Mouse (Mus musculus) heart, adult 2 months (tissue): Measurements from ENCODE around the gene Gldc. TPM values are rescaled to one million over a fixed set of nuclear protein-coding genes. Genes with fewer than 3 reads are reported as not detected.
A peak's percentile ranks its signal among the peaks of the same experiment; 100 is the strongest.

Source experiments
- DNase-seq, 2 experiments: peaks; one replicate each; pipeline ENCODE4 v3.0.0; 2021
- H3K27ac ChIP-seq: fragments of 200-600 bp; 2 replicates; pipeline ENCODE4 v1.8.1; 2022
- H3K27me3 ChIP-seq: fragments of 200-500 bp; 2 replicates; pipeline ENCODE4 v1.6.1; 2012; ENCODE audit warnings: mild to moderate bottlenecking, low read length, inconsistent platforms, mixed read lengths; ENCODE audit not compliant: control insufficient read depth, insufficient read depth
- H3K36me3 ChIP-seq: fragments of 200-500 bp; 2 replicates; pipeline ENCODE4 v1.6.1; 2012; ENCODE audit warnings: low read length, inconsistent platforms; ENCODE audit not compliant: control insufficient read depth, insufficient read depth
- H3K4me1 ChIP-seq: fragments of 200-500 bp; 2 replicates; pipeline ENCODE4 v1.6.1; 2011; ENCODE audit warnings: low read length; ENCODE audit not compliant: control insufficient read depth, insufficient read depth
- H3K4me3 ChIP-seq: fragments of 200-600 bp; 2 replicates; pipeline ENCODE4 v1.8.1; 2022
- H3K79me2 ChIP-seq: fragments of 200-500 bp; replicated peaks from 2 replicates; pipeline ENCODE4 v1.6.1; 2012; ENCODE audit warnings: mild to moderate bottlenecking, inconsistent platforms, low read length, moderate library complexity, mixed read lengths; ENCODE audit not compliant: control insufficient read depth, insufficient read depth
- H3K9ac ChIP-seq: fragments of 200-500 bp; 2 replicates; pipeline ENCODE4 v1.6.1; 2012; ENCODE audit warnings: low read depth, mild to moderate bottlenecking, control low read depth, inconsistent platforms, low read length, mixed read lengths
- CTCF ChIP-seq: fragments of 200-600 bp; IDR thresholded peaks from 2 replicates; pipeline ENCODE4 v1.8.1; 2022; ENCODE audit warnings: antibody characterized with exemption, mild to moderate bottlenecking, moderate library complexity
- EP300 ChIP-seq: fragments of 200-500 bp; IDR thresholded peaks from 2 replicates; pipeline ENCODE4 v1.6.1; 2011; ENCODE audit warnings: low read depth, low read length, control low read depth; ENCODE audit not compliant: insufficient read depth
- POLR2A ChIP-seq: fragments of 200-500 bp; IDR thresholded peaks from 2 replicates; pipeline ENCODE4 v1.6.1; 2011; ENCODE audit warnings: mild to moderate bottlenecking, low read depth, low read length, control low read depth; ENCODE audit not compliant: insufficient read depth
- WGBS: fragments of 180-500 bp; shearing (Covaris S2); methylation state at CpG from one replicate; pipeline ENCODE4 v1.1.7; 2018; 5-methylcytosine and 5-hydroxymethylcytosine counted together
- intact Hi-C: fragments of 180-260 bp; cut with DNase I; formaldehyde crosslinking; loops from one replicate; pipeline ENCODE4 v1.15.1; 2025
- polyA plus RNA-seq: library from polyadenylated mRNA; depleted of rRNA; stranded (reverse); fragments of >200 nt; gene quantifications from 2 replicates; pipeline ENCODE4 v1.2.3, GENCODE M21; 2012
- total RNA-seq, 2 experiments: library from RNA; stranded (reverse); gene quantifications; 2 replicates each; pipeline ENCODE4 v1.2.3; 2021

Gldc gene
- total and polyA plus RNA-seq, 3 experiments, result 0.14 to 0.30 (median 0.26) TPM

GRCm38 (mm10) chr19:30151290-30151689, 23.9 kb downstream of the Gldc start:
- Histone ChIP-seq H3K36me3 (no peaks in the 10 kb centered on the region), H3K4me1 (no peaks in the 10 kb centered on the region; the same call in 1 of the 2 replicates), H3K4me3 (no peak overlapping the region), H3K27ac (no peak overlapping the region), H3K27me3 (no peaks in the 10 kb centered on the region), H3K9ac (no peak overlapping the region), H3K79me2 (no peaks in the 10 kb centered on the region)
- intact Hi-C loops, result no loop called here
- TF ChIP-seq EP300 (no peak), CTCF (no peak), POLR2A (no peak)
- no peak for DNase-seq
- 87% methylated on average over 10 of the region's 10 CpGs for WGBS

- no peaks in the 10 kb centered on the region; the same call in 1 of the 2 replicates for H3K4me1 ChIP-seq
- DNase-seq, result no peak
- no peak overlapping the region for H3K9ac ChIP-seq
- no peaks in the 10 kb centered on the region for H3K36me3 ChIP-seq
- intact Hi-C loops, result no loop called here
- H3K79me2 ChIP-seq, result no peaks in the 10 kb centered on the region
- WGBS, result 67% methylated on average over 6 of the region's 6 CpGs
- TF ChIP-seq CTCF (no peak), EP300 (no peak), POLR2A (no peak)
- no peak overlapping the region for H3K4me3 ChIP-seq
- H3K27me3 ChIP-seq, result no peaks in the 10 kb centered on the region
- H3K27ac ChIP-seq, result no peak overlapping the region
Observed at GRCm38 (mm10) chr19:30149238-30149805, 25.9 kb downstream of the Gldc start.

- H3K36me3 ChIP-seq, result no peaks in the 10 kb centered on the region
- intact Hi-C loops, result no loop called here
- no peak for TF ChIP-seq POLR2A
- no peak for TF ChIP-seq CTCF
- no peak for TF ChIP-seq EP300
- H3K4me1 ChIP-seq, result no peaks in the 10 kb centered on the region; the same call in 1 of the 2 replicates
- 60% methylated on average over 4 of the region's 4 CpGs for WGBS
- no peak overlapping the region for H3K4me3 ChIP-seq
- H3K27ac ChIP-seq, result no peak overlapping the region
- H3K9ac ChIP-seq, result no peak overlapping the region
- no peak for DNase-seq
- no peaks in the 10 kb centered on the region for H3K27me3 ChIP-seq
- no peaks in the 10 kb centered on the region for H3K79me2 ChIP-seq
Observed at GRCm38 (mm10) chr19:30147306-30147705, 27.9 kb downstream of the Gldc start.

GRCm38 (mm10) chr19:30146761-30147160, 28.5 kb downstream of the Gldc start:
- Histone ChIP-seq H3K36me3 (no peaks in the 10 kb centered on the region), H3K4me1 (no peaks in the 10 kb centered on the region; the same call in 1 of the 2 replicates), H3K27ac (no peak overlapping the region), H3K9ac (no peak overlapping the region), H3K79me2 (no peaks in the 10 kb centered on the region), H3K4me3 (no peak overlapping the region), H3K27me3 (no peaks in the 10 kb centered on the region)
- peak in 1 of 2 experiments; percentile 18 for DNase-seq
- 57% methylated on average over 6 of the region's 6 CpGs for WGBS
- intact Hi-C loops, result no loop called here
- TF ChIP-seq POLR2A, result no peak
- TF ChIP-seq EP300, result no peak
- TF ChIP-seq CTCF, result no peak

GRCm38 (mm10) chr19:30145106-30145505, 30.1 kb downstream of the Gldc start:
- DNase-seq, result no peak
- TF ChIP-seq CTCF (no peak), POLR2A (no peak), EP300 (no peak)
- Histone ChIP-seq H3K79me2 (no peaks in the 10 kb centered on the region), H3K4me1 (no peaks in the 10 kb centered on the region; the same call in 1 of the 2 replicates), H3K9ac (no peak overlapping the region), H3K36me3 (no peaks in the 10 kb centered on the region), H3K4me3 (no peak overlapping the region), H3K27me3 (no peaks in the 10 kb centered on the region), H3K27ac (no peak overlapping the region)
- intact Hi-C loops, result no loop called here
- WGBS, result 79% methylated on average over 4 of the region's 4 CpGs

- Histone ChIP-seq H3K4me3 (no peak overlapping the region), H3K27ac (no peak overlapping the region), H3K27me3 (no peaks in the 10 kb centered on the region), H3K4me1 (no peaks in the 10 kb centered on the region), H3K9ac (no peak overlapping the region), H3K79me2 (no peaks in the 10 kb centered on the region), H3K36me3 (no peaks in the 10 kb centered on the region)
- intact Hi-C loops, result no loop called here
- DNase-seq, result no peak
- TF ChIP-seq EP300, result no peak
- TF ChIP-seq POLR2A, result no peak
- WGBS, result 66% methylated on average over 1 of the region's 1 CpGs
Observed at GRCm38 (mm10) chr19:30136308-30136707, 38.9 kb downstream of the Gldc start.

GRCm38 (mm10) chr19:30128177-30128576, 47.1 kb downstream of the Gldc start:
- no peak for TF ChIP-seq EP300
- no peak for TF ChIP-seq POLR2A
- peak; percentile 60 for TF ChIP-seq CTCF
- WGBS, result 38% methylated on average over 4 of the region's 4 CpGs

More at GRCm38 (mm10) chr19:30128177-30128576, 47.1 kb downstream of the Gldc start:
- Histone ChIP-seq H3K4me3 (no peak overlapping the region), H3K27me3 (no peaks in the 10 kb centered on the region), H3K27ac (no peak overlapping the region), H3K79me2 (no peaks in the 10 kb centered on the region), H3K36me3 (no peaks in the 10 kb centered on the region), H3K4me1 (peaks cover 1% of the 10 kb centered on the region; the same call in 1 of the 2 replicates), H3K9ac (no peak overlapping the region)
- intact Hi-C loops, result loop anchor here (2.0 to 10.0 kb wide), 2 partner anchors 153 to 303 kb away; no protein-coding TSS in a partner anchor
- no peak for DNase-seq
